Mouse (Mus musculus) monocyte, adult 59 days (primary cell): ENCODE data around the gene Tctn1. TPM values are rescaled to one million over a fixed set of nuclear protein-coding genes. Genes with fewer than 3 reads are reported as not detected.

ENCODE experiments used
- total RNA-seq, 2 experiments: library from RNA; stranded (reverse); gene quantifications; one replicate each; pipeline ENCODE4 v1.2.4; 2023

Gene Tctn1
- total RNA-seq: 1 to 10 TPM; 4.6 to 5.1 TPM

GRCm38 (mm10) chr5:122263933-122264905 lies at the start of gene Tctn1:
Gene Tctn1 (minus strand): TSS chr5:122264460.

GRCm38 (mm10) chr5:122284183-122285028 lies 20.1 kb upstream of the Tctn1 start, which contains the start of gene Pptc7:
Gene Pptc7 (plus strand): TSS chr5:122284365.

GRCm38 (mm10) chr5:122206475-122206874 lies 57.8 kb downstream of the Tctn1 start, which contains the start of gene Hvcn1:
Gene Hvcn1 (plus strand): TSS chr5:122206804.

Other genes starting within 250 kb of the Tctn1 start
- gene Cux2, start 214.4 kb downstream of the Tctn1 start, total RNA-seq: not detected
- gene Myl2, start 163.5 kb downstream of the Tctn1 start, total RNA-seq: not detected
- under 1 TPM in 1 of 2 experiments, not detected in 1; 0.43 TPM for gene Ccdc63, start 123.6 kb downstream of the Tctn1 start, total RNA-seq
- gene Ppp1cc, start 106.2 kb downstream of the Tctn1 start, total RNA-seq: 100 to 1,000 TPM; 119 to 122 TPM
- 10 to 100 TPM; 24.6 to 26.4 TPM for gene Hvcn1, start 57.7 kb downstream of the Tctn1 start, total RNA-seq
- 10 to 100 TPM; 23.0 to 24.8 TPM for gene Pptc7, start 19.9 kb upstream of the Tctn1 start, total RNA-seq
- gene Rad9b, start 89.8 kb upstream of the Tctn1 start, total RNA-seq: 1 to 10 TPM; 1.0 to 1.6 TPM
- gene Vps29, start 89.9 kb upstream of the Tctn1 start, total RNA-seq: 10 to 100 TPM; 75.8 to 77.1 TPM
- 10 to 100 TPM; 21.4 to 23.2 TPM for gene Gpn3, start 107.4 kb upstream of the Tctn1 start, total RNA-seq
- 1 to 10 TPM; 3.7 to 4.6 TPM for gene Fam216a, start 107.9 kb upstream of the Tctn1 start, total RNA-seq
- gene Arpc3, start 127.4 kb upstream of the Tctn1 start, total RNA-seq: 100 to 1,000 TPM; 641 to 699 TPM
- 10 to 100 TPM; 21.3 to 24.6 TPM for gene Anapc7, start 157.2 kb upstream of the Tctn1 start, total RNA-seq
- gene Atp2a2, start 237.8 kb upstream of the Tctn1 start, total RNA-seq: 100 to 1,000 TPM; 102 to 110 TPM